Mouse (Mus musculus) liver, embryonic 13.5 days (tissue): ENCODE data around the gene Elk1. TPM values are rescaled to one million over a fixed set of nuclear protein-coding genes. Genes with fewer than 3 reads are reported as not detected.
A peak's percentile ranks its signal among the peaks of the same experiment; 100 is the strongest.

Experiments used
- ATAC-seq: fragments of 200-750 bp; cut with Nextera tagmentation; 2 replicates; pipeline ENCODE4 v1.8.0; 2017; ENCODE audit warnings: low read depth, mild to moderate bottlenecking, moderate number of reproducible peaks, moderate library complexity
- DNase-seq: peaks from one replicate; pipeline ENCODE4 v3.0.0; 2022
- H3K27ac ChIP-seq: fragments of 300-500 bp; sonication (generic); 2 replicates; pipeline ENCODE4 v1.5.1; 2015; ENCODE audit warnings: moderate library complexity, mild to moderate bottlenecking, inconsistent platforms
- H3K27me3 ChIP-seq: fragments of 300-500 bp; sonication (generic); 2 replicates; pipeline ENCODE4 v1.6.1; 2015; ENCODE audit warnings: mild to moderate bottlenecking, inconsistent platforms
- H3K36me3 ChIP-seq: fragments of 300-500 bp; sonication (generic); 2 replicates; pipeline ENCODE4 v1.6.1; 2015; ENCODE audit warnings: mild to moderate bottlenecking, inconsistent platforms
- H3K4me1 ChIP-seq: fragments of 300-500 bp; sonication (generic); replicated peaks from 2 replicates; pipeline ENCODE4 v1.6.1; 2015; ENCODE audit warnings: inconsistent platforms
- H3K4me2 ChIP-seq: fragments of 300-500 bp; sonication (generic); 2 replicates; pipeline ENCODE4 v1.6.1; 2015; ENCODE audit warnings: inconsistent platforms, mild to moderate bottlenecking, moderate library complexity
- H3K4me3 ChIP-seq: fragments of 300-500 bp; sonication (generic); replicated peaks from 2 replicates; pipeline ENCODE4 v1.5.1; 2015; ENCODE audit warnings: mild to moderate bottlenecking, inconsistent platforms
- H3K9ac ChIP-seq: fragments of 300-500 bp; sonication (generic); 2 replicates; pipeline ENCODE4 v1.6.1; 2015; ENCODE audit warnings: mild to moderate bottlenecking, inconsistent platforms
- H3K9me3 ChIP-seq: fragments of 300-500 bp; sonication (generic); replicated peaks from 2 replicates; pipeline ENCODE4 v1.6.1; 2016; ENCODE audit warnings: inconsistent platforms
- WGBS: fragments of 180-500 bp; shearing (Covaris S2); methylation state at CpG from one replicate; pipeline ENCODE4 v1.1.7; 2015; ENCODE audit not compliant: insufficient replicate concordance; 5-methylcytosine and 5-hydroxymethylcytosine counted together
- polyA plus RNA-seq: library from polyadenylated mRNA; unstranded; fragments of >200 nt; fragmentation: Nextera tagmentation; extraction: Ambion mirVana; gene quantifications from 2 replicates; pipeline ENCODE4 v1.2.1, GENCODE M21; 2015

The Elk1 gene
- 1.9 and 2.7 TPM in 2 replicates for polyA plus RNA-seq

GRCm38 (mm10) chrX:20950191-20950880 is at the start of gene Elk1:
TSS of gene Elk1 (minus strand) at chrX:20950608.
- H3K36me3 ChIP-seq = no peaks in the 10 kb centered on the region
- peaks cover 6% of the 10 kb centered on the region; the same call in 1 of the 2 replicates for H3K4me1 ChIP-seq
- ATAC-seq (peak; percentile 96), DNase-seq (peak; percentile 78)
- H3K4me3 ChIP-seq = peak within 1 kb of the TSS; percentile 66
- no peak within 1 kb of the TSS; the same call in 1 of the 2 replicates for H3K27ac ChIP-seq
- H3K9ac ChIP-seq = peak within 1 kb of the TSS; percentile 69
- peak within 1 kb of the TSS; percentile 70 for H3K4me2 ChIP-seq
- 9% methylated on average over 29 of the region's 30 CpGs for WGBS
- H3K9me3 ChIP-seq = no peaks in the 10 kb centered on the region
- H3K27me3 ChIP-seq = no peaks in the 10 kb centered on the region

- H3K27me3 ChIP-seq = no peaks in the 10 kb centered on the region
- no peak overlapping the region for H3K4me3 ChIP-seq
- H3K9ac ChIP-seq = no peak overlapping the region
- WGBS = 30% methylated on average over 1 of the region's 1 CpGs
- no peaks in the 10 kb centered on the region for H3K4me1 ChIP-seq
- no peak overlapping the region for H3K4me2 ChIP-seq
- H3K9me3 ChIP-seq = no peaks in the 10 kb centered on the region
- DNase-seq (no peak), ATAC-seq (no peak)
- no peak overlapping the region for H3K27ac ChIP-seq
- no peaks in the 10 kb centered on the region for H3K36me3 ChIP-seq
Measured at GRCm38 (mm10) chrX:20980901-20981300, 30.5 kb upstream of the Elk1 start.

DNA sequence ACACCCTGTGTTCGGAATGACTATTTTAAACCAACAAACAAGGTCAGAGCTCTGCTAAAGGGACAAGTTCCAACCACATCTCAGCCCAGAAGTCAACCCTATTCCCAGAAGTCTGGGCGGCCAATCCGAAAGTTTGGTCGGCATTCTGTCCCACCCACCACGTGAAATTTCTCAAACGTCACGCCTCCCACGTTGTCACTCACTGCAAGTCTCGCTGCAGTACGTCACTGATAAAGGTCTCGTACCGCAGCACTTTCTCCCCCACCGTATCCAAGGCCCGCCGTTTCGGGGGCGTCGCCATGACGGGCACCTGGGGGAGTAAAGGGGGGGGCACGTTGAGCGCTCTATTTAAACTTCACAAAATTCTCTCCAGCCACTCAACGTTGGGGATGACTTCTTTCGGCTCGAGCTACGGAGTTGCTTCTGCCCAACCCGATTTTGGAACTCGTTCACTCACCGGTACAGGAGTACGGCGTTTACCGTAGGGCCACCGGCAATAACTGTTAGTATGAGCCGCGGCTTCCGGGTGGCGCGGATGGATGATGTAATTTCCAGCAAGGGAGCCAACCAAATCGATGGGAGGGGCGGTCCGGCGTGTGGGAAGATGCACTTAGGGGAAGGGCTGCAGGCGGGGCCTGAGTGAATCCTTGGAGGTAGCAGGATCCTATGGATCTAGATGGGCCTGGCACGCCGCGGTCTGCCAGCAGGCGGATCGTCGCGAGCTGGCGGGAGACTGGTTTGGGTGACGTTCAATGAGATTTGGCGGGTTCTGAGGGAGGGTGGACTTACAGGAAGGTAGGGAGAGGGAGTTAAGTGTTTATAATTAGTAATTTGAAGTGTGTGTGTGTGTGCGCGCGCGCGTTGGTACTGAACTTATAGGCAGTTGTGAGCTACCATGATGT is 11.3 kb upstream of the Elk1 start, which contains the start of gene Uxt:
Gene Uxt (minus strand): TSS at position 541 of the 902 bp plus-strand sequence.
- peak; percentile 95 for ATAC-seq
- H3K4me1 ChIP-seq = peaks cover 5% of the 10 kb centered on the region
- peaks cover 7% of the 10 kb centered on the region; the same call in 1 of the 2 replicates for H3K36me3 ChIP-seq
- H3K9ac ChIP-seq = peak within 1 kb of the TSS; percentile 64
- H3K27ac ChIP-seq = peak within 1 kb of the TSS; percentile 88
- WGBS = 15% methylated on average over 57 of the region's 57 CpGs
- H3K4me3 ChIP-seq = peak within 1 kb of the TSS; percentile 65
- peak; percentile 86 for DNase-seq
- no peaks in the 10 kb centered on the region for H3K27me3 ChIP-seq
- peak within 1 kb of the TSS; percentile 68 for H3K4me2 ChIP-seq
- H3K9me3 ChIP-seq = no peaks in the 10 kb centered on the region

DNA sequence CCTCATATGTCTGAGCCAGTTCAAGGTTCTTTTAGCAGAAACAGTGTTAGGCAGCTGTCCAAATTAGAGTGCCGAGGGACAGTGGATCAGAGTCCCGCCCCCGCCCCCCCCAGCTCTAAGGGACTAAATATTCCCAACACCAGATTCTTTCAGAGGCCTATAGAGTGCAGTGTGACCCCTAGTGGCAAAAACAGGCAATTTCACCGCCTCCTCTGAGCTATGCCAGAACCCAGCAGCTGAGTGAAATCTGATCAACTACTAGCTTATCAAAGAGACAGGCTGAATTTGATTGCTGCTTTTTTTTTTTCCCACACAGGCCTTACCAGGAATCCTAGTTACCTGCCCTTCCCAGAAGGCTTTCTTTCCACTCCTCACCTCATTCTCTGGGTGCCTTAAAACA is 4.4 kb downstream of the Elk1 start:
- H3K4me3 ChIP-seq = no peak overlapping the region
- 15% methylated on average over 4 of the region's 4 CpGs for WGBS

DNA sequence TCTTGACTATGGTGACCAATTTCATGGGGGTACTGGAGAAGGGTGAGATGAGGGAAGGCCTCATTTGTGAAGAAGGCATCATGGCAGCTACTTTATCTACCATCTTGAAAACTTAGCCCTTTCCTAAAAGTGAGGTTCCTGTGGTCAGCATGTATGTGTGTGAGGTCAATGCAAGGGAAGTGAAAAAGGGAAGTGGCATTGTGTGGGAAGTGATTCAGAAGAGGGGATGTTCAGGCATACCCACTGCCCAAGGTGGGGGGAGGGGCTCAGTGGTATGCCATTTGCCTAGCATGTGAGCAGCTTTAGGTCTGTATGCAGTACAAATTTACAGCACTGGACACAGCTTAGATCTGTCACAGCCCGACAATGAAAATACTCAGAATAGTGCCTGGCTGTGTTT is 18.4 kb downstream of the Elk1 start:
- Histone ChIP-seq H3K36me3 (no peaks in the 10 kb centered on the region), H3K4me2 (no peak overlapping the region), H3K27ac (no peak overlapping the region), H3K4me1 (no peaks in the 10 kb centered on the region), H3K9me3 (no peaks in the 10 kb centered on the region), H3K9ac (no peak overlapping the region), H3K4me3 (no peak overlapping the region), H3K27me3 (no peaks in the 10 kb centered on the region)
- DNase-seq (no peak), ATAC-seq (no peak)
- WGBS = 26% methylated on average over 1 of the region's 1 CpGs

More for the DNA sequence above, 4.4 kb downstream of the Elk1 start:
- Histone ChIP-seq H3K27me3 (no peaks in the 10 kb centered on the region), H3K4me1 (peaks cover 6% of the 10 kb centered on the region; the same call in 1 of the 2 replicates), H3K27ac (no peak overlapping the region), H3K36me3 (no peaks in the 10 kb centered on the region), H3K4me2 (no peak overlapping the region), H3K9ac (no peak overlapping the region), H3K9me3 (no peaks in the 10 kb centered on the region)
- no peak for DNase-seq
- ATAC-seq = no peak

DNA sequence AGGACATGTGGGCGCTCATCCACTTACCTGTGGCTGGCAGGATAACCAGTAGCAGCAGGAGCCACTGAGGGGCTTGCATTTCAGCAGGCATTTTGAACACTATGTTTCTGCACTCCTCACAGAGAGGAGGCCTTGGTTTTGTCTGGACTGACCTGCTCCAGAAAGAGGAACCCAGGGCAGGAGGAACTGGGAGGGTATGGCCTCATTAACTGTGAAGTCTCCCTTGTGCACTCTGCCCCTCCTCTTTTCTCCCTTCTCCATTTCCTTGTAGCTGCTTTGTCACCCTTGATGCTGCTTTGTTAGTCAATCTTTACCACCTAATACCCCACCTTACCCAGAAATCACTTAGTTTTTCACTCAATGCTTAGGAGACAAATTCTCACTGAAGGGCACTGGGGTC is 19.0 kb downstream of the Elk1 start, which contains the start of gene Cfp:
Gene Cfp (minus strand): TSS at position 192 of the 400 bp plus-strand sequence.
- no peak within 1 kb of the TSS for H3K27ac ChIP-seq
- no peak within 1 kb of the TSS for H3K9ac ChIP-seq
- H3K4me1 ChIP-seq = no peaks in the 10 kb centered on the region
- no peak within 1 kb of the TSS for H3K4me3 ChIP-seq
- no peak for DNase-seq
- WGBS = 50% methylated on average over 1 of the region's 1 CpGs
- no peaks in the 10 kb centered on the region for H3K9me3 ChIP-seq
- no peak within 1 kb of the TSS for H3K4me2 ChIP-seq
- no peaks in the 10 kb centered on the region for H3K36me3 ChIP-seq
- H3K27me3 ChIP-seq = no peaks in the 10 kb centered on the region
- ATAC-seq = no peak

GRCm38 (mm10) chrX:20929859-20930258 is 20.5 kb downstream of the Elk1 start:
- H3K9me3 ChIP-seq = no peaks in the 10 kb centered on the region
- H3K4me3 ChIP-seq = no peak overlapping the region
- no peaks in the 10 kb centered on the region for H3K27me3 ChIP-seq
- no peaks in the 10 kb centered on the region for H3K4me1 ChIP-seq
- H3K9ac ChIP-seq = no peak overlapping the region
- no peak overlapping the region for H3K4me2 ChIP-seq
- H3K36me3 ChIP-seq = no peaks in the 10 kb centered on the region
- DNase-seq (no peak), ATAC-seq (no peak)
- WGBS = 28% methylated on average over 1 of the region's 1 CpGs
- H3K27ac ChIP-seq = no peak overlapping the region

DNA sequence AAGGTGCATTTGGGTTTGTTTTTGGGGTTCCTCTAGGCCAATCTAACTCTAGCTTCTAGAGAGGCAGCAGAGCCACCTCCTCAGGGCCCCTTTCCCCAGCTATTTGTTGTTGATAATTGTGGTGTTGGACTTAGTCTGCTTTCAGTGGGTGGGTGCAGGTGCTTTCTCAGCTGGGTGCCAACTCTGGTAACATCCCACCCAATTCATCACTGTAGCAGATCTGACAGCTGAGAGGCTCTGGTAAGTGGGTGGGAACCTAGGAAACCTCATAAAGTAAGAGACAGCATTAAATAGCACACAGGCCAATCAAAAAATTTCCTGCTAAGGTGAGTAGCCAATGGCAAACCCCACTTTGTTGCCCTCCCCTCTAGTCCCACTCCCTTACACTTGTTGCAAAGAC is 25.4 kb downstream of the Elk1 start:
- ATAC-seq = no peak
- Histone ChIP-seq H3K27me3 (peaks cover 23% of the 10 kb centered on the region), H3K4me1 (no peaks in the 10 kb centered on the region)

GRCm38 (mm10) chrX:20923506-20923905 is 26.9 kb downstream of the Elk1 start:
- peaks cover 38% of the 10 kb centered on the region for H3K27me3 ChIP-seq
- no peaks in the 10 kb centered on the region for H3K9me3 ChIP-seq
- ATAC-seq = no peak
- no peak for DNase-seq
- no peak overlapping the region for H3K4me2 ChIP-seq
- no peak overlapping the region for H3K9ac ChIP-seq
- H3K27ac ChIP-seq = no peak overlapping the region
- WGBS = 60% methylated on average over 1 of the region's 1 CpGs
- H3K4me3 ChIP-seq = no peak overlapping the region
- H3K36me3 ChIP-seq = no peaks in the 10 kb centered on the region
- no peaks in the 10 kb centered on the region for H3K4me1 ChIP-seq

More for the DNA sequence above, 25.4 kb downstream of the Elk1 start:
- no peak overlapping the region for H3K27ac ChIP-seq
- no peaks in the 10 kb centered on the region for H3K9me3 ChIP-seq
- no peak overlapping the region for H3K4me2 ChIP-seq
- no peak for DNase-seq
- H3K36me3 ChIP-seq = no peaks in the 10 kb centered on the region
- H3K9ac ChIP-seq = no peak overlapping the region
- H3K4me3 ChIP-seq = no peak overlapping the region

- WGBS = 32% methylated on average over 5 of the region's 5 CpGs
- ATAC-seq = no peak
- no peaks in the 10 kb centered on the region for H3K36me3 ChIP-seq
- H3K4me1 ChIP-seq = no peaks in the 10 kb centered on the region
- no peak overlapping the region for H3K9ac ChIP-seq
- DNase-seq = no peak
- no peaks in the 10 kb centered on the region for H3K9me3 ChIP-seq
- H3K4me3 ChIP-seq = no peak overlapping the region
- H3K4me2 ChIP-seq = peak overlapping the region; percentile 64; the same call in 1 of the 2 replicates
- no peak overlapping the region for H3K27ac ChIP-seq
- H3K27me3 ChIP-seq = peaks cover 41% of the 10 kb centered on the region
Measured at GRCm38 (mm10) chrX:20921366-20921765, 29.0 kb downstream of the Elk1 start.

DNA sequence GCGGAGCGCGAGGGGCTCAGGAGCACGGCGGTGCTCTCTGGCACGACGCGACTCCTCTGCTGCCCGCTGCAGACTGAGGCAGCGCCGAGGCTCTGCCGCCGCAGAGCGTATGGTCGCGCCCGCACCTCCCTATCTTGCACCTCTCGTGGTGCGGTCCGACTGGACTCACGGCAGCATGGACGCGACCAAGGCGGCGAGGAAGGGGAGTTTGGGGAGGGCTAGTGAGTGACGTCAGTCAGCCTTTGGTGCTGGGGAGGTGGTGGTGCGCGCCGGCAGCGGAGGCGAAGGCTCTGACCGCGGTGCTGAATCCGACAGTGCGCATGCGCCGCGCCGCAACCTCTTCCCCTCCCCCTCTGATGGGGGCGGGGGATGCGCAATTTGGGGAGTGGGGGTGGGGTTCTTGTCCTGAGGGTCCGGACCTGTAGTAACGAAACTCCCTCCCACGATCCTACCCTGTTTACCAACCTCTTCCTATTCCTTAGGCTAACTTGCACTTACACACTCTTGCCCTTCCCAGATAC is 29.5 kb downstream of the Elk1 start, which contains the start of gene Syn1:
Gene Syn1 (minus strand): TSS at position 161 of the 521 bp plus-strand sequence.
- Histone ChIP-seq H3K4me3 (peak within 1 kb of the TSS; percentile 43), H3K4me2 (peak within 1 kb of the TSS; percentile 64), H3K4me1 (no peaks in the 10 kb centered on the region), H3K27ac (no peak within 1 kb of the TSS), H3K36me3 (no peaks in the 10 kb centered on the region), H3K9me3 (no peaks in the 10 kb centered on the region), H3K27me3 (peaks cover 41% of the 10 kb centered on the region), H3K9ac (no peak within 1 kb of the TSS)
- 13% methylated on average over 36 of the region's 44 CpGs for WGBS
- ATAC-seq (peak; percentile 62), DNase-seq (peak; percentile 37)
